Mouse (Mus musculus) adrenal gland, postnatal 36 days (tissue): ENCODE measurements at regions not wholly inside any gene's neighbourhood (a gene's known extent, or its start where the extent isn't known, plus 50 kb on each side); places are given as distances from the start of the nearest gene placed in this dataset.

Experiments
- DNase-seq, 2 experiments: peaks; one replicate each; pipeline ENCODE4 v3.0.0; 2021; ENCODE audit warnings: mixed read lengths in 1 of 2

DNA sequence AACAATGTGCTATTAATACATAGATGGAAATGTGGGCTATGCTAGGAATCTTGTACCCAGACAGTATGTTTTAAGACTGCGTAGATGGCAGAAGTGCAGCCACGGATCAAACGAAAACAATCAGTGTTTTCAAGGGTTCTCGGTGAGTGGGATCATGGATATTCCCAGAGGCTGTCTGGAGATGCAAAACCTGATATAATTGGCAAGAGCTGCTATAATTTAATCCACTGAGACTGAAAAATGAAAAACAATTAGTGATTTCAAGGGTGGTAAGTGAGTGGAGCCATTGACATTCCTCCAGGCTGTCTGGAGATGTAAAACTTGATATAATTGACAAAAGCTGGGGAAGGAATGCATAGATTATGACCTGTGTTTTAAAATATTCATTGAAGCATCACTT lies 545.5 kb upstream of the Api5 start:
- no peak for DNase-seq

DNA sequence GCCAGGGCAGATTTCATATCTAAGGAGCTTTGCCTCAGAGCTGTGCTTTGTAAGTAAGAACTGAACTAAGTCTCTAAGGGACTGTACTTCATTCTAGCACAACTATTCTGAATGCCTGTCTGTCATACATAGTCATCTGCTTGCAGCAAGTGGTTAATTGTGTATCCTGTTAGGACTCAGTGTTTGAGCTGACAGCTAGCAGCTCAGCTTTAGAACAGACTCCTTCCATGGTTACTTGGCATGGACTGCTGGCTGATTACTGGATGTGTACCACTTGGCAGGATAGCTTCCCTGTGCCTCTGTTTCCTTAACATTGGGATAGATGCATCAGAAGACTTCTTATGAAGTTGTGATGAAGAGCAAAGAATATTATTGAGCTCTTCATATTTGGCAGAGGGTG lies 525.6 kb upstream of the Api5 start:
- peak in 1 of 2 experiments; percentile 9 for DNase-seq

GRCm38 (mm10) chr2:94945646-94946045 lies 507.7 kb upstream of the Api5 start:
- DNase-seq, result no peak

- DNase-seq, result no peak
Measured at GRCm38 (mm10) chr2:94932115-94932514, 494.2 kb upstream of the Api5 start.

DNA sequence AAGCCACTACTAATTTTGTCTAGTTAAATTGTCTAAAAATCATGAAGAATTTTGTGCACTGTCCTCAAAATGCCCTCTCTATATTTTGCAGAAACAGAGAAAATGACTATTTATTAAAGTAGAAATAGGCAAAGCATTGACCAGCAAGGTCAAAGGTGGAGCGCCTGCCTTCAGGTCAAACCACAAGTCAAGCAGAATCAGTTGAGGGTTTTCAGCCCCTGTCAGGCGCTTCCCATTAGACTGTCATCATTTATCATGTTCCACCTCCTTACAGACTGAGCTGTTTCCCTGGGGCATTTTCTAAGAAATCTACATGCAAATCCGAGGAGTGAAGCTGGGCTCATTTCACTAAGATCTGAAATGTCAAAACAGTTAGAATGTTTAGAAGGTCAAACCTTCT lies 481.4 kb upstream of the Api5 start:
- no peak for DNase-seq

DNA sequence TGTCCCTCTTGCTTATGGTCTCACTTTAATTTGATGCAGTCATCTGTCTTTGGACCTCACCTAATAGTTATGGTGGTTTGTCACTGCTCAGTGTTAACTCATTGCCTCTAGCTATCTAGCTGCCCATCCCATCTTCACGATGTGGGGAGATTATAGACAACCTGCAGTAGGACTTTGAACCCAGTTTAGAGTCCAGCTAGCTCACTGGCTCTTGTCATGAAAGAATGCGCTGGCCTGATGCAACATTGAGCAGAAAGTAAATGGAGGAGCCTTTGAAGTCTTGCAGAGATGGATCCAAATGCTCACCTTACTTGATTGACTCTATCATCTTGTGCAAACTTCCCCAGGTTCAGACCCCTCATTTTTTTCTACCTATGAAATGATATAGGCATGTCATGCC lies 480.1 kb upstream of the Api5 start:
- DNase-seq, result no peak

DNA sequence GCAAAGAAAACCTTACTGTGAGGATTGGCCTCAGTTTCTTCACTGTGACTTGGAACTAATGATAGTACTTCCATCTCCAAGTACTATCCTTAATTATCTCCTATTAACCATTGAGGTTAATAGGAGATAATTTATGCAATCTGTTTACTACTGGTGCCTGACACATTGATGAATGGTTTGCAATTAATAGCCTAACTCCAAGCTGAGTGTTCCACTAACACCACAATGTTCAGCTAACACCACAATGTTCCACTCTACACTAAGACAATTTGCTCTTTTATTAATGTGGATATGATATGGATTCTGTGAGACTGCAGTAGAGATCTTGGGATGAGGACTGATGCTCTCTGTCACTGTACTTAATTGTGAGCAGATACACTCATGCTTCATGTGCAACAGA lies 463.6 kb upstream of the Api5 start:
- no peak for DNase-seq
